Mouse (Mus musculus) kidney, postnatal 4 days (tissue): ENCODE measurements around the gene Scd4.

Experiments used
- DNase-seq, 2 experiments: peaks; one replicate each; pipeline ENCODE4 v3.0.0; 2021; ENCODE audit warnings: mixed read lengths in 2 of 2

The Scd4 gene

GRCm38 (mm10) chr19:44332833-44333623 lies at the start of gene Scd4:
TSS of gene Scd4 (plus strand) at chr19:44333092.
- DNase-seq, result peak; percentile 15 to 49

GRCm38 (mm10) chr19:44283157-44284024 lies 49.5 kb upstream of the Scd4 start:
- DNase-seq, result no peak

GRCm38 (mm10) chr19:44284025-44284695 lies 48.7 kb upstream of the Scd4 start:
- DNase-seq, result peak; percentile 92 to 96

GRCm38 (mm10) chr19:44284723-44285122 lies 48.2 kb upstream of the Scd4 start:
- peak; percentile 57 to 69 for DNase-seq

GRCm38 (mm10) chr19:44285554-44285953 lies 47.3 kb upstream of the Scd4 start:
- no peak for DNase-seq

- DNase-seq, result no peak
These were observed 46.8 kb upstream of the Scd4 start for GRCm38 (mm10) chr19:44286109-44286508.

GRCm38 (mm10) chr19:44287415-44288110 lies 45.3 kb upstream of the Scd4 start:
- no peak for DNase-seq

GRCm38 (mm10) chr19:44292083-44292482 lies 40.8 kb upstream of the Scd4 start:
- no peak for DNase-seq

- no peak for DNase-seq
These were observed 40.4 kb upstream of the Scd4 start for GRCm38 (mm10) chr19:44292483-44292882.

- peak; percentile 20 to 41 for DNase-seq
These were observed 39.7 kb upstream of the Scd4 start, which contains the start of gene Scd2 for GRCm38 (mm10) chr19:44292941-44293768. TSS of gene Scd2 (plus strand) at chr19:44293674.

GRCm38 (mm10) chr19:44293769-44294551 lies 38.9 kb upstream of the Scd4 start:
- DNase-seq, result peak; percentile 91 to 95

GRCm38 (mm10) chr19:44294588-44295041 lies 38.3 kb upstream of the Scd4 start:
- peak; percentile 94 for DNase-seq

GRCm38 (mm10) chr19:44295251-44295650 lies 37.6 kb upstream of the Scd4 start:
- peak in 1 of 2 experiments; percentile 40 for DNase-seq

- DNase-seq, result peak; percentile 93 to 94
These were observed 37.2 kb upstream of the Scd4 start for GRCm38 (mm10) chr19:44295741-44296140.

GRCm38 (mm10) chr19:44296186-44296585 lies 36.7 kb upstream of the Scd4 start:
- DNase-seq, result no peak

GRCm38 (mm10) chr19:44297068-44297760 lies 35.7 kb upstream of the Scd4 start:
- DNase-seq, result no peak

GRCm38 (mm10) chr19:44297862-44298261 lies 35.0 kb upstream of the Scd4 start:
- no peak for DNase-seq

- DNase-seq, result no peak
These were observed 33.8 kb upstream of the Scd4 start for GRCm38 (mm10) chr19:44299078-44299477.

- no peak for DNase-seq
These were observed 33.0 kb upstream of the Scd4 start for GRCm38 (mm10) chr19:44299902-44300301.

GRCm38 (mm10) chr19:44300520-44300919 lies 32.4 kb upstream of the Scd4 start:
- DNase-seq, result no peak
